Mouse (Mus musculus) heart, embryonic 14.5 days (tissue): ENCODE measurements around the gene Ephb2. TPM values are rescaled to one million over a fixed set of nuclear protein-coding genes. Genes with fewer than 3 reads are reported as not detected.
A peak's percentile ranks its signal among the peaks of the same experiment; 100 is the strongest.

Source experiments
- ATAC-seq: fragments of 200-750 bp; cut with Nextera tagmentation; 2 replicates; pipeline ENCODE4 v1.8.0; 2017; ENCODE audit warnings: low read depth, moderate TSS enrichment; ENCODE audit not compliant: insufficient number of reproducible peaks, insufficient read depth, low FRiP score
- H3K27ac ChIP-seq, 2 experiments: fragments of 200-500 bp in 1 of 2; fragments of 300-500 bp in 1 of 2; sonication (generic) in 1 of 2; replicated peaks in 1 of 2; 2 replicates each; pipeline ENCODE4 v1.5.1; 2012 to 2014; ENCODE audit warnings: low read depth in 2 of 2, low read length in 2 of 2, control low read depth in 1 of 2, mild to moderate bottlenecking in 1 of 2, mixed read lengths in 1 of 2; ENCODE audit not compliant: control insufficient read depth in 1 of 2, insufficient read depth in 1 of 2
- H3K27me3 ChIP-seq: fragments of 300-500 bp; sonication (generic); 2 replicates; pipeline ENCODE4 v1.6.1; 2014; ENCODE audit warnings: mild to moderate bottlenecking, low read length, control low read depth; ENCODE audit not compliant: control insufficient read depth, insufficient read depth
- H3K36me3 ChIP-seq: fragments of 300-500 bp; sonication (generic); 2 replicates; pipeline ENCODE4 v1.6.1; 2014; ENCODE audit warnings: mild to moderate bottlenecking, control low read depth, low read length, mixed read lengths; ENCODE audit not compliant: control insufficient read depth, insufficient read depth
- H3K4me1 ChIP-seq, 2 experiments: fragments of 200-500 bp in 1 of 2; fragments of 300-500 bp in 1 of 2; sonication (generic) in 1 of 2; 2 replicates each; pipeline ENCODE4 v1.6.1; 2012 to 2014; ENCODE audit warnings: low read length in 2 of 2, control low read depth in 1 of 2, mixed read lengths in 1 of 2; ENCODE audit not compliant: control insufficient read depth in 2 of 2, insufficient read depth in 2 of 2
- H3K4me2 ChIP-seq: fragments of 300-500 bp; sonication (generic); 2 replicates; pipeline ENCODE4 v1.6.1; 2014; ENCODE audit warnings: mild to moderate bottlenecking, low read length
- H3K4me3 ChIP-seq, 2 experiments: fragments of 200-500 bp in 1 of 2; fragments of 300-500 bp in 1 of 2; sonication (generic) in 1 of 2; 2 replicates each; pipeline ENCODE4 v1.5.1; 2012 to 2014; ENCODE audit warnings: low read length in 2 of 2, mild to moderate bottlenecking in 2 of 2, control low read depth in 1 of 2, low read depth in 1 of 2, moderate library complexity in 1 of 2; ENCODE audit not compliant: control insufficient read depth in 1 of 2, insufficient read depth in 1 of 2
- H3K9ac ChIP-seq: fragments of 300-500 bp; sonication (generic); 2 replicates; pipeline ENCODE4 v1.6.1; 2014; ENCODE audit warnings: mild to moderate bottlenecking, low read length
- H3K9me3 ChIP-seq: fragments of 300-500 bp; sonication (generic); 2 replicates; pipeline ENCODE4 v1.6.1; 2016; ENCODE audit warnings: low read length, control low read depth; ENCODE audit not compliant: control insufficient read depth
- WGBS: fragments of 180-500 bp; shearing (Covaris S2); extraction: QIAGEN DNeasy Blood & Tissue Kit; methylation state at CpG from one replicate; pipeline ENCODE4 v1.1.7; 2014; 5-methylcytosine and 5-hydroxymethylcytosine counted together
- polyA plus RNA-seq: library from polyadenylated mRNA; unstranded; fragments of >200 nt; fragmentation: Nextera tagmentation; extraction: Ambion mirVana; gene quantifications from 2 replicates; pipeline ENCODE4 v1.2.1, GENCODE M21; 2014

The Ephb2 gene
- polyA plus RNA-seq, 1 experiment from 2014 or later = 1.6 TPM

DNA sequence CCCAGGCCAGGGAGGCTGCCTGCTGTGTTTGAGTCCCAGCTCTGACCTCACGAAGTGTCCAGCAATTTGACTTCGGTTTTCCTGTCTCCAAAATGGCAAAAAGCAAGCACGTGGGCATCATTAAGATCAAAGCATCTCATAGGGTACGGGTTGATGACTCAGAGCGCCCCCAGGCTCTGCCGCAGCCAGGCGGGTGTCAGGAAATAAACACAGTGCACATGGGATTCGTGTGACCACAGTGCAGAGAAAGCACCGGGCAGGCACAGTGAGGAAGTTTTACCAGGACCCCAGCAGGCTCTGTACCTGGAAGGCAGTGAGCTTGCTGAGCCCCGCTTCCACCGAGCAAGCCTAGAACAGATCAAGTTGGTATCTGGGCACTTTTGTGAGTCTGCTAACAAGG lies 74.9 kb downstream of the Ephb2 start:
- ATAC-seq = no peak
- Histone ChIP-seq H3K9ac (no peak overlapping the region), H3K27ac (no peak overlapping the region), H3K4me3 (no peak overlapping the region), H3K27me3 (peaks cover 11% of the 10 kb centered on the region; the same call in 1 of the 2 replicates), H3K4me1 (peaks cover under 1 to 2% of the 10 kb centered on the region in 2 experiments; a peak in 3 of 4 replicates), H3K4me2 (no peak overlapping the region), H3K9me3 (no peaks in the 10 kb centered on the region), H3K36me3 (no peaks in the 10 kb centered on the region)
- 74% methylated on average over 11 of the region's 11 CpGs for WGBS

DNA sequence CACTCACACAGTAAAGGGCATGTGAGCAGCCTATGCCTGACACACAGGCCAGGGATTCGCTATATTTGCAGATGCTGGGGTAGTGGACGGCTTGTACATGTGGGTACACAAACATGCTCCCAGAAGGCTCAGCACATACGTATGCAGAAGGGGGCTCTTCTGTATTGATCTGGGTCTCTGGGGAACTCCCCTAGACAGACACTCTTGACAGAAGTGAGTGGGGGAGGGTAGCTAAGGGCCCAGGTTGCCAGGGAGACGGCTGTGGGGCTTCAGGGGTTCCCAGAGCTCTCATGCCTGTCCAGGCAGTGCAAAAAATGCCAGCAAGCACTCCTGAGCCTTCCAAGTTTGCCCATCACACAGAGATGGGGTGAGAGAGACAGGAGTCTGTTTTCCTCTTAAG lies 78.7 kb downstream of the Ephb2 start:
- Histone ChIP-seq H3K9ac (no peak overlapping the region), H3K4me1 (peaks cover 10 to 12% of the 10 kb centered on the region in 2 experiments), H3K27ac (no peak overlapping the region), H3K27me3 (peaks cover 38% of the 10 kb centered on the region), H3K4me2 (no peak overlapping the region), H3K9me3 (no peaks in the 10 kb centered on the region), H3K36me3 (no peaks in the 10 kb centered on the region), H3K4me3 (no peak overlapping the region)
- 72% methylated on average over 4 of the region's 4 CpGs for WGBS
- ATAC-seq = no peak

DNA sequence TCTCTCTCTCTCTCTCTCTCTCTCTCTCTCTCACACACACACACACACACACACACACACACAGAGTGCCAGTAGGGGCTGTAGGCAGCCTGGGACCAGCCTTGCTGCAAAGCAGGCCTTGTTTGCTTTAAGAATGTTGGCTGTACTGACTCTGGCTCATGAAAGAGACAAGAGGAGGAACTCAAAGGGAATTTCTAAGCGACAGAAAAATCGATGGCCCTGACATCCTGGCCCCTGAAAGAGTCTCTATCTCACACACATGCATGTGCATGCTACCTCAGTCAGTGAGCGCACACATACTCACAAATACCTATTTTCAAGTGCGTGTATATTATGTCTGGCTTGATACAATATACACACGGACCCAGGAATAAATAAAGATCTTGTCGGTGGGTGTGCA lies 79.3 kb downstream of the Ephb2 start:
- H3K9me3 ChIP-seq = no peaks in the 10 kb centered on the region
- WGBS = 65% methylated on average over 6 of the region's 6 CpGs

DNA sequence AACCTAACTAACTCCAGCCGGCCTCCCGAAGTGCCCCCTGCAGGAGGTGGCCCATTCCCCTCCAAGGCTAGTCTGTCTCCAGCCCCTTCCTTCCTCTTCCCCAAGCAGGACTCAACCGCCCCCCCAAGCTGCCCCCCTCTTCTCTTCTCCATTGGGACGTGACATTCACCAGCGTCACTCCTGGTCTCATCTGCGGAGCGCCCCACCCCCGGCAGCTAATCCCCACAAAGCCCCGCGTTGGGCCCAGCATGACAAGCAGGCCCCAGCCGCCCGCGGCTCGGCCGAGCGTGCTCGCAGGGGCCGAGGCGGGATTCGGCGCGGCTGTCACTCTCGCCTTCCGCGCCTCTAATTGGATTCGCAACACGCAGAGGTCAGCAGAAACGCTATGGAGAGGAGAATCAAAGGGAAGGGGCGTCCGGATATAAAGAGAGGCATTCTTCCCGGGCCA lies 80.4 kb downstream of the Ephb2 start:
- Histone ChIP-seq H3K27me3 (peaks cover 49% of the 10 kb centered on the region), H3K36me3 (no peaks in the 10 kb centered on the region), H3K27ac (no peak overlapping the region), H3K9me3 (no peaks in the 10 kb centered on the region), H3K4me2 (peak overlapping the region; percentile 82), H3K4me3 (peak overlapping the region; percentile 30 to 36), H3K4me1 (peaks cover 12 to 14% of the 10 kb centered on the region in 2 experiments), H3K9ac (peak overlapping the region; percentile 71)
- WGBS = under 1% methylated on average over 31 of the region's 31 CpGs
- ATAC-seq = 0 out of 2 replicates have a peak, but pooled peaks have one; percentile 27

More for the DNA sequence above, 79.3 kb downstream of the Ephb2 start:
- no peak for ATAC-seq
- H3K27ac ChIP-seq = no peak overlapping the region
- H3K27me3 ChIP-seq = peaks cover 44% of the 10 kb centered on the region
- H3K4me2 ChIP-seq = no peak overlapping the region
- H3K4me3 ChIP-seq = no peak overlapping the region
- peaks cover 10 to 12% of the 10 kb centered on the region in 2 experiments for H3K4me1 ChIP-seq
- H3K9ac ChIP-seq = no peak overlapping the region
- no peaks in the 10 kb centered on the region for H3K36me3 ChIP-seq

DNA sequence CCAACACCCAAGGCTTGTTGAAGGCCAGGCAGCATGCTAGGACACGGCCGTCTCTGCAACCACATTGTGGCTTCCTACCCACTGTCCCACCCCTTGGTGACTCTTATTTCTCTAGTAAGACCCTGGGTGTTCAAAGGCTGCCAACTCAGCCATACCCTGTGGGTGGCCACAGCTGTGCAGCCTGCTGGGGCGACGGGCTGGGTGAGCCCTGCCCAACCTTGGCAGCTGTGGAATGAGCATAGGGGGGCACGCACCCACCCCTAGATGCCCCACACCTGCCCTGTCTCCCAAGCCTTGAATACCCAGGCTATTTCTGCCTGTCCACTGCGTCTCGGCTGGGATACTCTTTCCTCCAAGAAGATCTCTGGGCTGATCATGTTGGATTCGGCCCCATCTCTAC lies 81.5 kb downstream of the Ephb2 start:
- Histone ChIP-seq H3K36me3 (no peaks in the 10 kb centered on the region), H3K4me2 (no peak overlapping the region), H3K27ac (no peak overlapping the region), H3K9me3 (no peaks in the 10 kb centered on the region), H3K9ac (no peak overlapping the region), H3K4me1 (peaks cover 21 to 24% of the 10 kb centered on the region in 2 experiments), H3K27me3 (peaks cover 56% of the 10 kb centered on the region), H3K4me3 (no peak overlapping the region)
- 94% methylated on average over 8 of the region's 8 CpGs for WGBS
- no peak for ATAC-seq

DNA sequence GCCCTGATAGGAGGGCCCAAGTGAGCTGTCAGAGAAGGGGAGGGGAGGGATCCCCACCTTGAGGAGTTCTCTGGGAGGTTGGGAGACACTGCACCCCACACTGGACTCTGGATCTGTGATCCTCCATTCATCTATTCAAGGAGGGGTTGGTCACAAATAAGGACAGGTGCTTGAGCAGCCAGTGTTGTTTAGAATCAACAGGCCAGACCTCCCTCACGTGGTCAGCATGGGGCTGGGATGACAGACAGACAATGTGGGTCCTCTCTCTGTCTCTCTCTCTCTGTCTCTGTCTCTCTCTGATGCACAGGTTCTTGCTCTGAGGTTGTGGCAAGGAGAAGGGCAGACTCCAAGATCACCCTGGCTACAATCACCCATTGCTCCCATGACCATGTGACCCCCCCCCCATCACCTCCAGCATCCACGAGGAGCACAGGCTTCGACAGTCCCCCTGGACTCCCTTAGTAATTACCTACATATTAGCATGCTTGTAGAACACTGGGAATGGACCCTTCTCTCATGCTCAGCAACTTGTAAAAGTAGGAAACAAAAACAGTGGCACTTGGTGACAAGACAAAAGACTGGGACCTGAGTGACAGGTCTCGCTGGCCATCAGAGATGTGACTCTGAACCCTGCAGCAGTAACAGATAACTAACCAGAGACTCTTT lies 84.3 kb downstream of the Ephb2 start:
- 49% methylated on average over 4 of the region's 4 CpGs for WGBS
- H3K4me3 ChIP-seq = no peak overlapping the region
- peaks cover 28 to 31% of the 10 kb centered on the region in 2 experiments for H3K4me1 ChIP-seq
- H3K27me3 ChIP-seq = peaks cover 48% of the 10 kb centered on the region
- no peaks in the 10 kb centered on the region for H3K9me3 ChIP-seq
- no peaks in the 10 kb centered on the region for H3K36me3 ChIP-seq
- no peak overlapping the region for H3K9ac ChIP-seq
- no peak overlapping the region for H3K27ac ChIP-seq
- H3K4me2 ChIP-seq = no peak overlapping the region
- ATAC-seq = no peak

DNA sequence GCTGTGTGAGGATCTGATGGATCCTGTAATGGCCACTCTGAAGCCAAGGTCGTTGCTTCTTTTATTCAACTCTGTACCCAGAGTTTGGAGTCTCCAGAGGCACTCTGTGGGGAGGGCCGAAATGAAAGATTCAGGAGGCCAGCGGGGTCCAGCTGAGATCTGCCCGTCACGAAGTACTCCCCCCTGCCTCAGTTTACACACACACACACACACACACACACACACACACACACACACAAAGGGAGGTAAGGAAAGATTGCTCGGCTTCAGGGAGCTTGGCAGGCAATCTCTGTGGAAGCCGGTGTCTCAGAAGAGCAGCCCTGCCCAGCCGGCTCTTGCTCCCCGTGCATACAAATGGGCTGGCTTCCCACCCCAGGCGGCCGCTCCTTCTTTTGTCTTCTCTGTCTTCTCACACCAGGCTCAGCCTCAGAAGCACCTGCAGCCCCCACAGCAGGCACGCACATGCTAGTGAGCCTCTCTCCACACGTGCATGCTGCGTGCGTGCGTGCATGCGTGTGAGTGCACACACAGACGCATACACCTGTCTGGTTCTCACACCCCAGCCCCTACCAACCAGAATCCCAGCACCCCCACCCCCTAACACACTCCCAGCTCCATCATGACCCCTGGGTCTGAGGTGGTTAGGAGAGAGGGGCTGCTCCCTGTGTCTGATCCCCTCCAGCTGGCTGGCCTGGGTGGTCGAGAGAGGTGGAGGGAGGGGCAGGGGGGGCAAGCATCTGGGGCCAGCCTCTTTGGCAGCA lies 85.0 kb downstream of the Ephb2 start:
- Histone ChIP-seq H3K9ac (no peak overlapping the region), H3K4me2 (no peak overlapping the region), H3K36me3 (no peaks in the 10 kb centered on the region), H3K4me1 (peaks cover 24 to 29% of the 10 kb centered on the region in 2 experiments), H3K4me3 (no peak overlapping the region), H3K27me3 (peaks cover 44% of the 10 kb centered on the region), H3K9me3 (no peaks in the 10 kb centered on the region), H3K27ac (no peak overlapping the region)
- 30% methylated on average over 19 of the region's 19 CpGs for WGBS
- ATAC-seq = no peak
